Mouse (Mus musculus) myocyte (in vitro differentiated cells): Measurements from ENCODE around the gene Tpra1.

ENCODE experiments used
- CEBPB ChIP-seq: IDR thresholded peaks from 2 replicates; pipeline ENCODE4 v1.6.1; 2011; ENCODE audit warnings: mild to moderate bottlenecking, moderate library complexity; ENCODE audit not compliant: poor library complexity, insufficient read depth, severe bottlenecking
- E2F4 ChIP-seq: IDR thresholded peaks from one replicate; pipeline ENCODE4 v1.6.1; 2011; ENCODE audit warnings: mild to moderate bottlenecking, control low read depth, moderate library complexity; ENCODE audit not compliant: insufficient read depth
- MAX ChIP-seq: IDR thresholded peaks from one replicate; pipeline ENCODE4 v1.6.1; 2011; ENCODE audit warnings: low read depth, mild to moderate bottlenecking, control low read depth
- POLR2A ChIP-seq: IDR thresholded peaks from one replicate; pipeline ENCODE4 v1.6.1; 2011; ENCODE audit warnings: low read depth, mild to moderate bottlenecking, control low read depth, moderate library complexity; ENCODE audit not compliant: insufficient read length
- POLR2AphosphoS2 ChIP-seq: IDR thresholded peaks from one replicate; pipeline ENCODE4 v1.6.1; 2011; ENCODE audit warnings: low read depth, control low read depth; ENCODE audit not compliant: insufficient read length
- USF1 ChIP-seq: IDR thresholded peaks from one replicate; pipeline ENCODE4 v1.6.1; 2011; ENCODE audit warnings: low read depth, mild to moderate bottlenecking, control low read depth, moderate library complexity

- TF ChIP-seq POLR2A (peak; percentile 60), MAX (no peak), POLR2AphosphoS2 (peak; percentile 49), CEBPB (no peak), USF1 (no peak), E2F4 (no peak)
These were observed at the start of gene Tpra1 for GRCm38 (mm10) chr6:88901947-88902820.
